Comparison of ENCODE assay signal across 19 mouse cellular contexts in genomic region chr7:81995975-81996374, GRCm38 (mm10). TPM values are rescaled to one million over a fixed set of nuclear protein-coding genes. Genes with fewer than 3 reads are reported as not detected.
DNase-seq lines count a peak whose midpoint lies in the region; ATAC-seq and TF ChIP-seq lines count a peak whose summit lies in the region.
"Had no signal": no experiment of that assay in that cellular context is flagged by ENCODE, and none has a peak within 500 bp of the region (broad histone marks: within the 10 kb centered on the region; RNA-seq: fewer than 3 reads in every experiment).

No protein-coding gene starts in this region.

- H3K4me3 ChIP-seq in embryonic facial prominence, embryonic 14.5 days (ENCODE audit: low read depth, low read length), result no peak overlapping the region
- no peak overlapping the region for H3K4me3 ChIP-seq in stomach, embryonic 16.5 days (replicated peaks; ENCODE audit: low read length)
- no peak overlapping the region for H3K4me3 ChIP-seq in lung, adult 2 months (replicated peaks; ENCODE audit: extremely low read depth, low read depth, low read length)
- H3K4me3 ChIP-seq: erythroblast, embryonic 14.5 days; forebrain, embryonic 15.5 days had no signal

- TF ChIP-seq POLR2A in lung, adult 2 months (IDR thresholded peaks at IDR 0.05; ENCODE audit: borderline replicate concordance, extremely low read depth, low read depth, low read length), result no peak

- H3K9ac ChIP-seq in embryonic facial prominence, embryonic 14.5 days (ENCODE audit: low read depth, low read length), result no peak overlapping the region
- no peak overlapping the region for H3K9ac ChIP-seq in stomach, embryonic 16.5 days (ENCODE audit: low read length)
- H3K9ac ChIP-seq: forebrain, embryonic 15.5 days; lung, embryonic 14.5 days had no signal

- TF ChIP-seq CTCF in lung, adult 2 months (IDR thresholded peaks at IDR 0.05; ENCODE audit: insufficient read depth, low read length), result no peak

- peaks cover 51% of the 10 kb centered on the region for H3K27me3 ChIP-seq in embryonic facial prominence, embryonic 14.5 days (replicated peaks; ENCODE audit: control insufficient read depth, insufficient read depth, low read length)
- H3K27me3 ChIP-seq in stomach, embryonic 16.5 days (ENCODE audit: control insufficient read depth, insufficient read depth, low read length), result peaks cover 38% of the 10 kb centered on the region

- WGBS in embryonic facial prominence, embryonic 14.5 days, result 20% methylated on average over 4 of the region's 9 CpGs
- 28% methylated on average over 9 of the region's 9 CpGs for WGBS in stomach, embryonic 16.5 days
- WGBS in lung, adult 2 months, result 19% methylated on average over 9 of the region's 9 CpGs

- no peaks in the 10 kb centered on the region for H3K36me3 ChIP-seq in embryonic facial prominence, embryonic 14.5 days (ENCODE audit: control insufficient read depth, insufficient read depth, low read length)
- no peaks in the 10 kb centered on the region for H3K36me3 ChIP-seq in stomach, embryonic 16.5 days (ENCODE audit: control insufficient read depth, insufficient read depth, low read length)
- H3K36me3 ChIP-seq: forebrain, embryonic 15.5 days had no signal

- ATAC-seq in embryonic facial prominence, embryonic 14.5 days (ENCODE audit: low read depth), result peak; percentile 49; the same call in 1 of the 2 replicates
- peak; percentile 28; the same call in 1 of the 2 replicates for ATAC-seq in stomach, embryonic 16.5 days (ENCODE audit: insufficient read depth, low FRiP score)
- ATAC-seq: CD4-positive, CD25-positive, alpha-beta regulatory T cell, adult 4 months; forebrain, embryonic 15.5 days; hindbrain, postnatal 0 days had no signal

- no peaks in the 10 kb centered on the region for H3K9me3 ChIP-seq in embryonic facial prominence, embryonic 14.5 days (ENCODE audit: control insufficient read depth, low read length)
- H3K9me3 ChIP-seq in stomach, embryonic 16.5 days (replicated peaks; ENCODE audit: control insufficient read depth, low read length), result no peaks in the 10 kb centered on the region
- H3K9me3 ChIP-seq: forebrain, embryonic 15.5 days had no signal

- peaks cover 13% of the 10 kb centered on the region; the same call in 1 of the 2 replicates for H3K4me1 ChIP-seq in embryonic facial prominence, embryonic 14.5 days (ENCODE audit: control insufficient read depth, insufficient read depth, low read length)
- peaks cover 7% of the 10 kb centered on the region for H3K4me1 ChIP-seq in stomach, embryonic 16.5 days (ENCODE audit: control insufficient read depth, insufficient read depth, low read length)
- H3K4me1 ChIP-seq in lung, adult 2 months (ENCODE audit: control insufficient read depth, insufficient read depth, low read length), result no peaks in the 10 kb centered on the region

- no peak overlapping the region for H3K4me2 ChIP-seq in embryonic facial prominence, embryonic 14.5 days (ENCODE audit: low read depth, low read length)
- no peak overlapping the region for H3K4me2 ChIP-seq in stomach, embryonic 16.5 days (ENCODE audit: low read depth, low read length)
- H3K4me2 ChIP-seq: forebrain, embryonic 15.5 days; lung, embryonic 14.5 days had no signal

- DNase-seq in testis, postnatal 14 days (ENCODE audit: low spot score), result peak; percentile 29
- no peak for DNase-seq in testis, postnatal 10 days (ENCODE audit: low spot score)
- DNase-seq in ZHBTc4 (ENCODE audit: low read depth, low spot score), result peak; percentile 28
- peak; percentile 52 for DNase-seq in embryonic facial prominence, embryonic 14.5 days (ENCODE audit: low spot score)
- no peak for DNase-seq in lung, adult 2 months
- no peak for DNase-seq in adrenal gland, adult 18-20 months (ENCODE audit: low spot score in 2 of 2)
- DNase-seq: cerebellum, postnatal 36 days; gastrocnemius, postnatal 14 days; heart, postnatal 4 days; kidney, adult 9 months; lung, embryonic 14.5 days; midbrain, embryonic 14.5 days; spleen, adult 18-20 months had no signal

- H3K27ac ChIP-seq in embryonic facial prominence, embryonic 14.5 days (replicated peaks; ENCODE audit: low read depth, low read length), result no peak overlapping the region
- H3K27ac ChIP-seq in stomach, embryonic 16.5 days (ENCODE audit: low read length), result no peak overlapping the region
- H3K27ac ChIP-seq: forebrain, embryonic 15.5 days; hindbrain, postnatal 0 days had no signal

RNA-seq across cellular contexts. Expression of gene Bnc1, which starts 3.9 kb away (rescaled TPM):
- polyA plus RNA-seq in embryonic facial prominence, embryonic 14.5 days (2014; fragmentation: Nextera tagmentation; extraction: Ambion mirVana), result 2.1 and 2.9 TPM in 2 replicates
- 2.8 and 3.2 TPM in 2 replicates for polyA plus RNA-seq in stomach, embryonic 16.5 days (2015; fragmentation: Nextera tagmentation; extraction: Ambion mirVana)
- polyA plus RNA-seq in lung, adult 2 months (2012; rRNA removed), result 1.8 and 2.0 TPM in 2 replicates
- 1 to 10 TPM in 1 of 2 experiments, under 1 TPM in 1; 0.60 to 1.5 TPM for total RNA-seq in adrenal gland, adult 18-20 months (2021)
- total RNA-seq: gastrocnemius, postnatal 14 days; left cerebral cortex, adult 18-20 months had no signal
- polyA plus RNA-seq: CD4-positive, CD25-positive, alpha-beta regulatory T cell, adult 4 months; erythroblast, embryonic 14.5 days; hindbrain, postnatal 0 days had no signal

Comparison
In these comparisons a context has a peak if more than half of its experiments do, and no peak if none do; other contexts are left out.
1. DNase-seq: peak in testis, postnatal 14 days (single experiment), ZHBTc4 (single experiment) and embryonic facial prominence, embryonic 14.5 days (single experiment); none in testis, postnatal 10 days (single experiment), lung, adult 2 months (single experiment) and adrenal gland, adult 18-20 months (0 of 2).